Mouse (Mus musculus): ENCODE data around the gene Zfp780b.
"Not testable (repeated sequence)": the region's sequence is repeated elsewhere in the genome, so short reads cannot be mapped to it uniquely, and the experiment has no call there.

Zfp780b gene

DNA sequence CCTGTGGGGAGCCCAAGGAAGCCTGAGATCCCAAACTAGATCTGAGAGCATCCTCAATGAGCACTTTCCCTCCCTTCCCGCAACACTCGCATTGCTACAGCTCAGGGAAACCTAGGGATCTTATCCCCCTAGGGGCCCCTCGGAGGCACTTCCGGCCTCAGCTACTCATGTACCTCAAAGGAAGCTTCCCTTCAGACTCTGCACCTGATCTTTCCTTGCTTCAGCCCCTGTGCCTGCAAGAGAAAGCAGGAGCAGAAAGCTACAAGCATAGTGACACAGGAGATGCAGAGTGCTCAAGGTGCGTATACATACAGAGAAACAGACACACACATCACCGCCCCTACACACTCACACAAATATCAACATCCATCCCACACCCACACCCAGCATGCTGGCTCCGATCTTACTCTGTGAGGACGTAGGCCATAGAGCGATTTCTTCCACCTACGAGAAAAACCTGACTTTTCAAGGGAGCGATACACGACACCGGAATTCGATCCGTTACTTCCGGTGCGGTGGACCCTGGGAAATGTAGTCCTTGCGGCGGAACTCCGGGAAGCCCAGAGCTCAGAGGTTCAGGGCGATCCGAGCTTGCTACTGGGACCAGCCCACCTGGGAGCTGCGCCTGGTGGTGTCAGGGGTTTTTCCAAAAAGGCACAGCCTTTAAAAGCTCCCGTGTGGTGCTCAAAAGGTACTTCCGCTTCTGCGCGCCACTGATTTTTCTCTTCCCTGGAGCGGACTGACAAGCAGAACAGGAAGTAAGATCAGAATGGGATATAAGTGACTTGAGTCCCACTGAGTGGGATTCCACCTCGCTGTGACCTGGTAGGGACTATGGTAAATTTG, at the start of gene Zfp780b:
Gene Zfp780b, minus strand, starts transcription at position 489 of the 846 bp plus-strand sequence.
- peak; percentile 72 for DNase-seq (ENCODE audit: low spot score)

GRCm38 (mm10) chr7:28014445-28014810, 35.5 kb upstream of the Zfp780b start:
- no peak for DNase-seq (ENCODE audit: low spot score)

DNA sequence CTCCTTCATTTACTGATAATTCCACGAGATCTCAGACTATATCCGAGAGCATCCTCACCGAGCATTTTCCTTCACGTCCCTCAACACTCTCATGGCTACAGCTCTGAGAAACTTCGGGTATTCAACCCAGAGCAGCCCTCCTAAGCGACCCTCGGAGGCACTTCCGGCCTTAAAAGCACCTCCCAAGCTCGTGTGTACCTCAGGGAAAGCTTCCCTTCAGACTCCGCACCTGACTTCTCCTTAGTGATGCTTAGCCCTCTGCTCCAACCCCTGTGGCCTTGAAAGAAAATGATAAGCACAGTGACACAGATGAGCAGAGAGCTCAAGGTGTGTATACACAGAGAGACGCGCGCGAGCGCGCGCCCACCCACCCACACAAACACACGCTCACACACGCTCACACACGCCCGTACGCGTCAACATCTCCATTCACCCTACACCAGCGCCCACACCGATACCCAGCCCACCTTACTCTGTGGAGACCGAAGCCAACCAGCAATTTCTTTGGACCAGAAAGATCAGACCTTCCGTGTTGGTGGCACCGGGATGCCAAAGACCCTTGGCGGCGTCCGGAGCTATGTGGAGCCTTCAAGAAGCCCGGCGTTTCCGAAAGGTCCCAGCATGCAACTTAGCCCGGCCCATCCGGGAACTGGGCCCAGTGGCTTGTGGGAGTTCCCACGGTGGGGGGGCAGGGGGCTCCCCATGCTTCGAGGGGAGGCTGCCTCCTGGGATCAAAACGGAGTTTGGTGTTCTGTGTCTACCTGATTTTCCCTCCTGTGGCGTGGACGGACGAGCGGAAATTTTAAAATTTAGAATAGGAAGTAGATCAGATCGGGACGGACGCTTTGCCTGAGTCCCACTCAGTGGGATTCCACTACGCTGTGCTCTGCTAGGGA, 34.8 kb upstream of the Zfp780b start, which contains the start of gene Zfp850:
Gene Zfp850, minus strand, starts transcription at position 567 of the 896 bp plus-strand sequence.
- DNase-seq (ENCODE audit: low spot score), result peak; percentile 71

DNA sequence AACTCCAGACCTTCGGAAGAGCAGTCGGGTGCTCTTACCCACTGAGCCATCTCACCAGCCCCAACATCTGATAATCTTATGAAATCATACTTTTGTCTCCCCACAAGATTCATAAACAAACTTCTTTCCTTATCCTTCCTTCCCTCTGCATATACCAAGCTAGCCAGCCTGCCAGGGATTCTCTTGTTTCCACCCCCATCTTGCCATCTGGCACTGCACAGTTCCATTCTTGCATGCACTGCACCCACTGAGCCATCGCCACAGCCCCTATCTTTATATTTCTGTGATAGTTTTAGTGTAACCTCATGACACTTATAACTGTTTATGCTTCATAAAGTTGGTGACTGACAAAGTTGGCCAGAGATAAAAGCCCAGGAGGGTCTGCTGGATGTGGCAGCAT, 31.3 kb upstream of the Zfp780b start:
- DNase-seq (ENCODE audit: low spot score), result no peak

DNA sequence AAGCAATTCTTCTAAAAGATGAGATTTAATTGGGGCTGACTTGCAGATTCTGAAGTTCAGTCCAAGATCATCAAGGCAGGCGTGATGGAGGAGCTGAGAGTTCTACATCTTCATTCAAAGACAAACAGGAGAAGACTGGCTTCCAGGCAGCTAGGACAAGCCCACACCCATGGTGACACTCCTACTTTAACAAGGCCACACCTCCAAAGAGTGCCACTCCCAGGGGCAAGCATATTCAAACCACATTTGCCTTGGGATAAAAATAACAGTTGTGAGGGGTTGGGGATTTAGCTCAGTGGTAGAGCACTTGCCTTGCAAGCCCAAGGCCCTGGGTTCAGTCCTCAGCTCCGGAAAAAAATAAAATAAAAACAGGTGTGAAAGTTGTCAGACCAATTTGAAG, 3.2 kb upstream of the Zfp780b start:
- no peak for DNase-seq (ENCODE audit: low spot score)

GRCm38 (mm10) chr7:27949451-27949850, 29.5 kb downstream of the Zfp780b start:
- not testable (repeated sequence) for DNase-seq (ENCODE audit: low spot score)

- peak; percentile 14 for DNase-seq (ENCODE audit: low spot score)
These were observed 37.1 kb downstream of the Zfp780b start for GRCm38 (mm10) chr7:27941869-27942268.

GRCm38 (mm10) chr7:27933800-27934158, 45.2 kb downstream of the Zfp780b start:
- not testable (repeated sequence) for DNase-seq (ENCODE audit: low spot score)

DNA sequence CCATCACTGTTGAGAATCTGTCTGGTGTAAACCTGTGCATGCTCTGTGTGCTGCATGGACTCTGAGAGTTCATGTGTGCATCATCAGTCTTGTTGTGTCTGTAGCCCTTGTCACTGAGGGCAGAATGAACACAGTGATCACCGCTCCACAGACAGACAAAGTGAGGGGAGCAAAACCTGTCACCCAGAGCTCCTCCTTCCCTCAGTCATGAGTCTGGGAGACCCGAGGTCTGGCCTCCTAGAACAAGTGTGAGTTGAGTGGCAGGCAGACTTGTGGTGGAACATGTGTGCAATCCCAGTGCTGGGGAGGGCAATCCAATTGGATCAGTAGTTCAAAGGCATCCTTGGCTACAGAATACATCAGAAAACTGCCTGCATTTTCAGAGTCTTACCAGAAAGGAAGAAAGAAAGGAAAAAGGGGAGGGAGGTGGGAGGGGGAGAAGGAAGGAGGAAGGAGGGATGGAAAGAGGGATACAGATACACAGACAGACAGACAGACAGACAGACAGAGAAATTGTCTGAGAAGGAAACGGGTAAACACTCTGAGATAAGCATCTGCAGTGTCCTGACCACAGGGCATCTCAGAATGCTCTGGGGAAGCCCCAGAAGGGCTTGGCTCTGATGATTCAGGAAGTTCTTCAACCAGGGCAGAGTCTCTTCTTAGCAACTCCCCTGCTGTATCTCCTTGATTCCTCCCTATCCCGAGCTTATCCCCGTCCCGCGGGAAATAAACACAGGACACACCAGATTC, 45.7 kb downstream of the Zfp780b start:
- DNase-seq (ENCODE audit: low spot score), result peak; percentile 32

- peak; percentile 55 for DNase-seq (ENCODE audit: low spot score)
These were observed 49.9 kb downstream of the Zfp780b start, which contains the start of gene Zfp974 for GRCm38 (mm10) chr7:27928818-27929695. Gene Zfp974, minus strand, starts transcription at chr7:27929460.

- DNase-seq (ENCODE audit: low spot score), result not testable (repeated sequence)
These were observed 51.9 kb downstream of the Zfp780b start for GRCm38 (mm10) chr7:27927041-27927440.

DNA sequence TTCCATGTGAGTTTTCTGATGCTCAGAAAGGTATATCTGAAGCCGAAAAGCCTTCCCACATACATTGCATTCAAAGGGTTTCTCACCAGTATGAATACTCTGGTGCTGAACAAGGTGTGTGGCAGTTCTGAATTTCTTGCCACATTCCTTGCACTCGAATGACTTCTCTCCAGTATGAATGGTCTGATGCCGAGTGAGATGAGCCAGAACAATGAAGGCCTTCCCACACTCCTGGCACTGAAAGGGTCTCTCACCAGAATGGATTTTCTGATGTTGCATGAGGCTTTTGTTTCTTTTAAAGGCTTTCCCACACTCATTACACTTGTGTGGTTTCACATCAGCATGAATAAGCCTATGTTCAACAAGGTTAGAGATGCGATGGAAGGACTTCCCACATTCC, 68.0 kb downstream of the Zfp780b start:
- DNase-seq (ENCODE audit: low spot score), result not testable (repeated sequence)
